Mouse (Mus musculus) midbrain, embryonic 11.5 days (tissue): Measurements from ENCODE around the gene Spred2. TPM values are rescaled to one million over a fixed set of nuclear protein-coding genes. Genes with fewer than 3 reads are reported as not detected.

Experiments used
- ATAC-seq: fragments of 200-750 bp; cut with Nextera tagmentation; 2 replicates; pipeline ENCODE4 v1.8.0; 2017; ENCODE audit warnings: moderate TSS enrichment, moderate library complexity; ENCODE audit not compliant: low FRiP score
- DNase-seq: peaks from one replicate; pipeline ENCODE4 v3.0.0; 2015; ENCODE audit warnings: low spot score; ENCODE audit errors: missing footprints
- H3K27ac ChIP-seq: fragments of 300-500 bp; sonication (generic); 2 replicates; pipeline ENCODE4 v1.5.1; 2014; ENCODE audit warnings: low read depth, low read length
- H3K27me3 ChIP-seq: fragments of 300-500 bp; sonication (generic); 2 replicates; pipeline ENCODE4 v1.6.1; 2014; ENCODE audit warnings: mild to moderate bottlenecking, low read length, moderate library complexity, mixed read lengths; ENCODE audit not compliant: control insufficient read depth, insufficient read depth
- H3K36me3 ChIP-seq: fragments of 300-500 bp; sonication (generic); 2 replicates; pipeline ENCODE4 v1.6.1; 2014; ENCODE audit warnings: mild to moderate bottlenecking, low read length, moderate library complexity, mixed read lengths; ENCODE audit not compliant: control insufficient read depth, insufficient read depth
- H3K4me1 ChIP-seq: fragments of 300-500 bp; sonication (generic); 2 replicates; pipeline ENCODE4 v1.6.1; 2014; ENCODE audit warnings: low read length; ENCODE audit not compliant: control insufficient read depth, insufficient read depth
- H3K4me2 ChIP-seq: fragments of 300-500 bp; sonication (generic); 2 replicates; pipeline ENCODE4 v1.6.1; 2014; ENCODE audit warnings: mild to moderate bottlenecking, moderate library complexity
- H3K4me3 ChIP-seq: fragments of 300-500 bp; sonication (generic); 2 replicates; pipeline ENCODE4 v1.5.1; 2014; ENCODE audit warnings: low read depth, low read length
- H3K9ac ChIP-seq: fragments of 300-500 bp; sonication (generic); 2 replicates; pipeline ENCODE4 v1.6.1; 2014; ENCODE audit warnings: low read length
- H3K9me3 ChIP-seq: fragments of 300-500 bp; sonication (generic); 2 replicates; pipeline ENCODE4 v1.6.1; 2016; ENCODE audit warnings: low read length; ENCODE audit not compliant: control insufficient read depth
- WGBS: fragments of 180-500 bp; shearing (Covaris S2); extraction: QIAGEN DNeasy Blood & Tissue Kit; methylation state at CpG from one replicate; pipeline ENCODE4 v1.1.7; 2014; 5-methylcytosine and 5-hydroxymethylcytosine counted together
- polyA plus RNA-seq: library from polyadenylated mRNA; unstranded; fragments of >200 nt; fragmentation: Nextera tagmentation; extraction: Ambion mirVana; gene quantifications from 2 replicates; pipeline ENCODE4 v1.2.1, GENCODE M21; 2014

Gene Spred2
- polyA plus RNA-seq, 1 experiment from 2014 or later, result 5.7 TPM

DNA sequence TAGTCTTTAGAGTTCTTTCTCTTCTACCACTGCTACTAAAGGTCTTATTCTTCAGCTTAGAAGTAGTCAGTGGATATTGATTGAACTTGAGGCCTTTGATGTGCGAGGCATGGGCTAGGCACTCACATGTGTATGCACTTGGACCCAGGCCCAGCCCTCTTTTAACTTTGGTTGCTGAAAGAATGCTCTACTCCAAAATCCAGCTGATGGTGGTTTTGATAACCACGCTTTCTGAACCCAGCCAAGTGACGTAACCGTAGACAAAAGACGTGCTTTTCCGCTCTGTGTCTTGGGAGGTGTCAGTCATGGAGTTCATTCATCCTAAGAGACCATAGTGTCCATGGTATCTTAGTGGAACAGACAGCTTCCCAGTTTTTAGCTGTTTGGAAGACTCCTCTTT is 57.9 kb downstream of the Spred2 start:
- H3K27ac ChIP-seq, result no peak overlapping the region
- 87% methylated on average over 6 of the region's 6 CpGs for WGBS
- peaks cover 10% of the 10 kb centered on the region; the same call in 1 of the 2 replicates for H3K4me1 ChIP-seq
- H3K27me3 ChIP-seq, result no peaks in the 10 kb centered on the region
- H3K9ac ChIP-seq, result no peak overlapping the region
- no peak overlapping the region for H3K4me3 ChIP-seq
- DNase-seq (no peak), ATAC-seq (no peak)
- H3K36me3 ChIP-seq, result no peaks in the 10 kb centered on the region
- no peaks in the 10 kb centered on the region for H3K9me3 ChIP-seq
- H3K4me2 ChIP-seq, result no peak overlapping the region

DNA sequence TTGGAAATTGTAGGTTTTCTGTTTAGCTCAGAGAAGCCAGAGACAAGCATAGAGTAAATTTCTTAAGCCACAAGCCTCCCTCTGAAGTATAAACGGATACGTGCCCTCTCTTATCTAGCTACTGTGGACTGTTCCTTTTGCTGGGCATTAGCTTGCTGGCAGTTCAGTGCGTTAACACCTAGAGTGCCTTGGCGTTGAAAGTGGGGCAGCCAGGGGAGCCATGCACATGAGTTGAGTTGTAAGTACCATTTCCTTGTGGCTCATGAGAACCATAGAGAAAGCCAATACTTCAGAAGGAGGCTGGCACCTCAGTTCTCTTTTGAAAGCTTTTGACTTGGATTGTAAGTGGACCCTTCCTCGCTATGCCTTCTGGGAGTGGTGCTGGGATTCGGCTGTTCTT is 58.6 kb downstream of the Spred2 start:
- no peak overlapping the region for H3K9ac ChIP-seq

DNA sequence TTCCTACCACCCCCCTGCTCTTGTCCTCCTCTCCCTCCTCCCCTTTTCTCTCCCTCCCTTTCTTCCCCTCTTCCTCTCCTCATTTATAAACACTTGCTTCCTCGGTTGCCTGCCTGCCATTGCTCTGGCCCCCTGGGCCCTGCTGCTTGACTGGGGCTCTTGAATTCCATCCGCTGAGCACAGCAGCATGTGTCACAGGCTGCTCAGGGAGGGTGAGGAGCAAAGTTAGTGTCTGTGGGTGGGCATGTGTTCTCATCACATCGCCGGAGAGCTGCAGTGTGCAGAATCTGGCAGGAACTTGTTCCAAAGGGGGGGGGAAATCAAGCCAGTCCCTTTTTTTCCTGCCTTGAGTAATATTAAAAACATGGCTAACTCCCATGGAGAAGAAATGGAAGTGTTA is 59.1 kb downstream of the Spred2 start:
- Histone ChIP-seq H3K4me1 (peaks cover 15% of the 10 kb centered on the region), H3K4me3 (no peak overlapping the region), H3K27me3 (no peaks in the 10 kb centered on the region), H3K9ac (no peak overlapping the region), H3K9me3 (no peaks in the 10 kb centered on the region), H3K36me3 (no peaks in the 10 kb centered on the region), H3K27ac (no peak overlapping the region), H3K4me2 (no peak overlapping the region)
- DNase-seq (no peak), ATAC-seq (no peak)
- 47% methylated on average over 4 of the region's 4 CpGs for WGBS

More for the DNA sequence above, 58.6 kb downstream of the Spred2 start:
- peaks cover 15% of the 10 kb centered on the region for H3K4me1 ChIP-seq
- no peaks in the 10 kb centered on the region for H3K27me3 ChIP-seq
- H3K9me3 ChIP-seq, result no peaks in the 10 kb centered on the region
- H3K4me3 ChIP-seq, result no peak overlapping the region
- DNase-seq (no peak), ATAC-seq (no peak)
- H3K36me3 ChIP-seq, result no peaks in the 10 kb centered on the region
- 77% methylated on average over 6 of the region's 6 CpGs for WGBS
- H3K4me2 ChIP-seq, result no peak overlapping the region
- no peak overlapping the region for H3K27ac ChIP-seq

DNA sequence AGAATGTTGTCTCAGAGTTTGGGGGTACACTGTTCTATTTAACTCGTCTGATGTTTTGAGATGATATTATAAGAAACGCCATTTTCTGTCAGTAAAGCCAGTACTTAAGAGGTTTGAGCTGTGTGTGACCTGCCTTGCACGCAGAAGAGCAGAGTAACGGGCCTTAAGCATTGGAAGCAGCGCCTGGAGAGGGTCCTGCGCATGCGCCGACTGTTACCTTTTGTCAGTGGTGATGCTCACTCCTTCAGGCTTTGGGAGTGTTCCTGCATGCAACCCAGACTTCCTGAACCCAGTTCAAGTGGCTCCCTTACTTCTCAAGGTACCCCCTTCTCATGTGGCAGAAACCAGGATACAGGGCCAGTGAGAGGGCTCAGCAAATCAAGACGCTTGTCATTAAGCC is 59.9 kb downstream of the Spred2 start:
- 87% methylated on average over 9 of the region's 9 CpGs for WGBS
- Histone ChIP-seq H3K4me3 (no peak overlapping the region), H3K4me1 (peaks cover 15% of the 10 kb centered on the region), H3K9me3 (no peaks in the 10 kb centered on the region), H3K36me3 (no peaks in the 10 kb centered on the region), H3K27ac (no peak overlapping the region), H3K4me2 (no peak overlapping the region), H3K27me3 (no peaks in the 10 kb centered on the region), H3K9ac (no peak overlapping the region)
- ATAC-seq (no peak), DNase-seq (no peak)

DNA sequence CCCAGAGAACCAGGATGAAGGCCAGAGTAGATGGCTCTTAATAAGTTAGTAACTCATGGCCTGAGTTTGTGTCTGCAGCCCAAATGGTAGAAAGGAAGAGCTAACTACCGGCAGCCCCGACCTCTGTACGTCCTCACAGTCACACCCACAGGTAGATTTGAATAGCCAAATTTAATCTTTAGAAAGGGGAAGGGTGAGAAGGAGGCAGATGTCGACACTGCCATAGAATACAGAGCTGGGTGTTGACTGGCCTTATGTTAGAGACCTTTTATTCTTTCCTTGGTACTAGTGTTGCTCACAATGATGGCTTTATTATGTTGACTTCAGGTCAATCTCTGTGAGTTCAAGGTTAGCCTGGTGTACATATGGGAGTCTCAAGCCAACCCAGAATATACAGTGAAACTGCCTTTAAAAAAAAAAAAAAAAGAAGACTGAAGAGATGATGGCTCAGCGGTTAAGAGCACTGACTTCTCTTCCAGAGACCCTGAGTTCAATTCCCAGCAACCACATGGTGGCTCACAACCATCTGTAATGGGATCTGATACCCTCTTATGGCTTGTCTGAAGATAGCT is 61.2 kb downstream of the Spred2 start:
- peaks cover 15% of the 10 kb centered on the region for H3K4me1 ChIP-seq
- H3K9ac ChIP-seq, result no peak overlapping the region
- H3K27me3 ChIP-seq, result no peaks in the 10 kb centered on the region
- WGBS, result 81% methylated on average over 5 of the region's 5 CpGs
- no peaks in the 10 kb centered on the region for H3K36me3 ChIP-seq
- no peaks in the 10 kb centered on the region for H3K9me3 ChIP-seq
- no peak for ATAC-seq
- H3K27ac ChIP-seq, result no peak overlapping the region
- H3K4me2 ChIP-seq, result no peak overlapping the region
- no peak overlapping the region for H3K4me3 ChIP-seq
- DNase-seq, result no peak

DNA sequence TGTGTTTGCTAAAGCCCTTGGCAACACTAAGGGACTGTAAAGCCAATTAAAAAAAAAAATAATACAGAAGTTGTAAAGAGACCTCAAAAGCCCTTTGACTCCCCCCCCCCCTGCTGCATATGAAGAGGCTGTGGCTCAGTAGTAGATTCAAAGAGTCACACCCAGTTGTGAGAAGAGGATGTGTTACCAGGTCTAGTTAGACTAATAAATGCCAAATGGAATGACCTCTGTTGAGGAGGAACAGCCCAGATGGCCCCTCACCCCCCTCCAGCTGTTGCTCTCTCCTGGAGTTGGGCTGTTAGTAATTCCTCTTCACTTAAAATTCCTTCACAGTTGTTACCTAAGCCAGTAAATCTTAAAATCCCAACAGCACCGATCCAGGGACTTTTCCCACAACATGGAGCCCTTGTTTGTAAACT is 62.3 kb downstream of the Spred2 start:
- Histone ChIP-seq H3K27me3 (no peaks in the 10 kb centered on the region), H3K27ac (no peak overlapping the region), H3K4me2 (no peak overlapping the region), H3K9me3 (no peaks in the 10 kb centered on the region), H3K4me3 (no peak overlapping the region), H3K9ac (no peak overlapping the region), H3K4me1 (peaks cover 15% of the 10 kb centered on the region), H3K36me3 (no peaks in the 10 kb centered on the region)
- no peak for ATAC-seq
- WGBS, result 53% methylated on average over 1 of the region's 1 CpGs
- DNase-seq, result no peak

DNA sequence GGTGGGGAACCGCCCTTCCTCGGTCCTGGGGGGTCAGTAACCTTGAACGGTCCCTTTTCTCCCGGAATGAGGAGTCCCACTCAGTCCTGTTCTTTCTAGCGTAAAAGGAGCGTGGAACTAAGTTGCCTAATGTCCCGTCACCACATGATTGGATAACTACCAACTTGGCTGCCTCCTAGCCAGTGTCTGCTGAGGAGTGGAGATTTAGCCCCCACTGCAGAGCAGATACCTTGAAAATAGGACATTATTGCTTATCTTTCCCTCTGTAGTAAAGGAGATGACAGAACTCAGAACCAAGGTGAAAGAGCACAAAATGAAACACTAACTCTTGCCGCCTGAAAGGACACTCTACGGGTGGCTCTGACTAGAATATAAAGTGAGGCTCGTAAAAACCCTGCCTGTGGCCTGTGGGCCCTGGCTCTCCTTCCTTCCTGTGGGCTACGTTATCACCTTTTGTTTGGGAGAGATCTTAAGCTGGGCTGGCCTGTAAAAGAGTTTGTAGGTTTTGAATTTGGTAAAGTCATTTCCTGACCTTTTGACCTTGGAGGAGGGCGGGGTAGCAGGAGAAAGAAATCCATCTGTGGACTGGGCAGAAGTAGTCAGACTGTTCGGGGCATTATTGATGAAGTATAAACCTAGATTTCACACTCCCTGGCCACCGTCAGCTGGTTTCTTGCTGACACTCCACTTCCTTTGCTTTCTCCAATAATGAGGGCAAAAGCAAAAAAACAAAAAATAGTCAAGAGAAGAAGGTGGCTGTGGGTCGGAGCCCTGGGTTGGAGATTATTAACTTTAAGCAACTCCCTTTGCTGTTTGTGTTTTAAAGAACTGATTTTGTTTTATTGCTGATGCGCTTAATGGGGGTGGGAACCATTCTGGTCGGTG is 62.9 kb downstream of the Spred2 start:
- Histone ChIP-seq H3K9me3 (no peaks in the 10 kb centered on the region), H3K4me1 (peaks cover 15% of the 10 kb centered on the region), H3K27ac (no peak overlapping the region), H3K4me3 (no peak overlapping the region), H3K4me2 (no peak overlapping the region), H3K9ac (no peak overlapping the region), H3K27me3 (no peaks in the 10 kb centered on the region), H3K36me3 (no peaks in the 10 kb centered on the region)
- no peak for ATAC-seq
- WGBS, result 37% methylated on average over 17 of the region's 17 CpGs
- no peak for DNase-seq

DNA sequence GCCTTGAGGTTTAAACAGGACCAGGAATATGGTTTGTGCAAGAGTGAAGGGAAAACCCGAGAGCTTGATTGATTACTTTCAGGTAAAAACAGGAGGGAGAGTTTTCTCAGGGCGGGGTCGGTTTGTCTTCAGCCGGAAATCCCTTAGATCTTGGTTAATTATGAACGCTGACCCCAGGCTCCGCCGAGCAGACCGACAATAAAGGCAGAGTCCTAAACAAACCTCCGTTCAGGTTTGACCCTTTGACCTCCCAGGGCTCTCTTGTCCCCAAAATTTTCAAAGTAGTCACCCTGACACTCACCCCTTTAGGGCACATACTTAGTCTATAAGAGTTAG is 63.5 kb downstream of the Spred2 start:
- ATAC-seq (no peak), DNase-seq (no peak)
- H3K27ac ChIP-seq, result no peak overlapping the region
- 11% methylated on average over 9 of the region's 9 CpGs for WGBS
- no peaks in the 10 kb centered on the region for H3K9me3 ChIP-seq
- H3K4me1 ChIP-seq, result peaks cover 15% of the 10 kb centered on the region
- H3K4me3 ChIP-seq, result no peak overlapping the region
- no peaks in the 10 kb centered on the region for H3K27me3 ChIP-seq
- H3K9ac ChIP-seq, result no peak overlapping the region
- no peak overlapping the region for H3K4me2 ChIP-seq
- H3K36me3 ChIP-seq, result no peaks in the 10 kb centered on the region

DNA sequence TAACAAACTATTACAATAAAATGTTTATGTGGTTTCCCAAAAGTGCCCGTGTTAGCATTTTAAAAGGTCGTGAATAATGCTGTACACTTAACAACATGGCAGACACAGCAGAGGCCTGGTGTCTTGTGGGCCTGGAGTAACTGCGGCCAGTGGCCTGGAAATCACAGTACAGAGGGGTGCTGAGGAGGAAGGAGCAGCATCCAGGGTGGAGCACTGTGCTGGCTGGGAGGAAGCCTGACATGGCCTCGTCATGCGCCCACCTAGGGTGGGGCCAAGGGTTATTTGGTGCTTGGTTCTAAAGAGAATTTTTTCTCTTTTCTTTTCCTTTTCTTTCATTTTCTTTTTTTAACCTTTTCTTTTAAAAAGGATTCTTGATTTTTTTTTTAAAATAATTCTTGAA is 64.0 kb downstream of the Spred2 start:
- 63% methylated on average over 5 of the region's 5 CpGs for WGBS
- Histone ChIP-seq H3K9me3 (no peaks in the 10 kb centered on the region), H3K27ac (no peak overlapping the region), H3K9ac (no peak overlapping the region), H3K4me1 (peaks cover 15% of the 10 kb centered on the region), H3K4me2 (no peak overlapping the region), H3K36me3 (no peaks in the 10 kb centered on the region), H3K27me3 (no peaks in the 10 kb centered on the region), H3K4me3 (no peak overlapping the region)
- no peak for ATAC-seq
- DNase-seq, result no peak
